Mouse (Mus musculus): ENCODE measurements around the gene Gm15155.
"Not testable (repeated sequence)": the region's sequence is repeated elsewhere in the genome, so short reads cannot be mapped to it uniquely, and the experiment has no call there.

Gene Gm15155

GRCm38 (mm10) chrX:156155776-156156175, 531.2 kb downstream of the Gm15155 start:
- no peak for DNase-seq

- DNase-seq, result no peak
Observed at GRCm38 (mm10) chrX:156171587-156171986, 547.0 kb downstream of the Gm15155 start.

GRCm38 (mm10) chrX:156303806-156304205, 679.3 kb downstream of the Gm15155 start:
- DNase-seq, result not testable (repeated sequence)

Measured in kidney, adult 9 months (tissue).